Mouse (Mus musculus) forebrain, embryonic 16.5 days (tissue): ENCODE measurements around the gene Zfp423. TPM values are rescaled to one million over a fixed set of nuclear protein-coding genes. Genes with fewer than 3 reads are reported as not detected.
A peak's percentile ranks its signal among the peaks of the same experiment; 100 is the strongest.

ENCODE experiments used
- ATAC-seq: fragments of 200-750 bp; cut with Nextera tagmentation; 2 replicates; pipeline ENCODE4 v1.8.0; 2017; ENCODE audit warnings: mild to moderate bottlenecking, moderate library complexity
- H3K27ac ChIP-seq: fragments of 300-500 bp; sonication (generic); 2 replicates; pipeline ENCODE4 v1.5.1; 2014; ENCODE audit warnings: low read length, control low read depth
- H3K27me3 ChIP-seq: fragments of 300-500 bp; sonication (generic); replicated peaks from 2 replicates; pipeline ENCODE4 v1.6.1; 2014; ENCODE audit warnings: low read length; ENCODE audit not compliant: control insufficient read depth, insufficient read depth
- H3K36me3 ChIP-seq: fragments of 300-500 bp; sonication (generic); 2 replicates; pipeline ENCODE4 v1.6.1; 2014; ENCODE audit not compliant: control insufficient read depth, insufficient read depth
- H3K4me1 ChIP-seq: fragments of 300-500 bp; sonication (generic); replicated peaks from 2 replicates; pipeline ENCODE4 v1.6.1; 2014; ENCODE audit warnings: low read length; ENCODE audit not compliant: control insufficient read depth, insufficient read depth
- H3K4me2 ChIP-seq: fragments of 300-500 bp; sonication (generic); 2 replicates; pipeline ENCODE4 v1.6.1; 2014; ENCODE audit warnings: mild to moderate bottlenecking, low read length, control low read depth
- H3K4me3 ChIP-seq: fragments of 300-500 bp; sonication (generic); replicated peaks from 2 replicates; pipeline ENCODE4 v1.5.1; 2014; ENCODE audit warnings: mild to moderate bottlenecking, low read length, control low read depth
- H3K9ac ChIP-seq: fragments of 300-500 bp; sonication (generic); replicated peaks from 2 replicates; pipeline ENCODE4 v1.6.1; 2014; ENCODE audit warnings: low read depth, low read length, control low read depth
- H3K9me3 ChIP-seq: fragments of 300-500 bp; sonication (generic); 2 replicates; pipeline ENCODE4 v1.6.1; 2016; ENCODE audit warnings: low read length; ENCODE audit not compliant: control insufficient read depth
- WGBS: fragments of 180-500 bp; shearing (Covaris S2); extraction: QIAGEN DNeasy Blood & Tissue Kit; methylation state at CpG from one replicate; pipeline ENCODE4 v1.1.7; 2014; 5-methylcytosine and 5-hydroxymethylcytosine counted together
- polyA plus RNA-seq: library from polyadenylated mRNA; unstranded; fragments of >200 nt; fragmentation: Nextera tagmentation; extraction: Ambion mirVana; gene quantifications from 2 replicates; pipeline ENCODE4 v1.2.1, GENCODE M21; 2015

The Zfp423 gene
- polyA plus RNA-seq, 1 experiment from 2014 or later, result 20.6 TPM

- peaks cover 53% of the 10 kb centered on the region for H3K4me1 ChIP-seq
- H3K36me3 ChIP-seq, result no peaks in the 10 kb centered on the region
- H3K27me3 ChIP-seq, result no peaks in the 10 kb centered on the region
- H3K4me2 ChIP-seq, result no peak overlapping the region
- no peak overlapping the region for H3K27ac ChIP-seq
- no peak overlapping the region for H3K4me3 ChIP-seq
- H3K9ac ChIP-seq, result no peak overlapping the region
- no peaks in the 10 kb centered on the region for H3K9me3 ChIP-seq
- no peak for ATAC-seq
- WGBS, result 98% methylated on average over 3 of the region's 3 CpGs
Observed at GRCm38 (mm10) chr8:87670232-87670631, 289.2 kb downstream of the Zfp423 start.

GRCm38 (mm10) chr8:87668736-87669135 is 290.7 kb downstream of the Zfp423 start:
- H3K27ac ChIP-seq, result peak overlapping the region; percentile 98
- no peaks in the 10 kb centered on the region for H3K27me3 ChIP-seq
- 69% methylated on average over 2 of the region's 2 CpGs for WGBS
- H3K9ac ChIP-seq, result no peak overlapping the region
- no peak overlapping the region for H3K4me2 ChIP-seq
- no peaks in the 10 kb centered on the region for H3K36me3 ChIP-seq
- H3K4me3 ChIP-seq, result no peak overlapping the region
- H3K4me1 ChIP-seq, result peaks cover 46% of the 10 kb centered on the region
- H3K9me3 ChIP-seq, result no peaks in the 10 kb centered on the region
- ATAC-seq, result peak; percentile 5; the same call in 1 of the 2 replicates

GRCm38 (mm10) chr8:87667914-87668643 is 291.3 kb downstream of the Zfp423 start:
- ATAC-seq, result peak; percentile 86
- Histone ChIP-seq H3K4me2 (peak overlapping the region; percentile 43), H3K4me1 (peaks cover 51% of the 10 kb centered on the region), H3K27me3 (no peaks in the 10 kb centered on the region), H3K4me3 (peak overlapping the region; percentile 3; the same call in 1 of the 2 replicates), H3K9ac (peak overlapping the region; percentile 45), H3K27ac (peak overlapping the region; percentile 98), H3K9me3 (no peaks in the 10 kb centered on the region), H3K36me3 (no peaks in the 10 kb centered on the region)
- WGBS, result 40% methylated on average over 26 of the region's 26 CpGs

GRCm38 (mm10) chr8:87667297-87667696 is 292.1 kb downstream of the Zfp423 start:
- no peak for ATAC-seq
- Histone ChIP-seq H3K27ac (peak overlapping the region; percentile 98), H3K9ac (no peak overlapping the region), H3K9me3 (no peaks in the 10 kb centered on the region), H3K4me2 (no peak overlapping the region), H3K27me3 (no peaks in the 10 kb centered on the region), H3K4me1 (peaks cover 56% of the 10 kb centered on the region), H3K36me3 (no peaks in the 10 kb centered on the region), H3K4me3 (no peak overlapping the region)
- WGBS, result 51% methylated on average over 6 of the region's 6 CpGs

GRCm38 (mm10) chr8:87665337-87665736 is 294.1 kb downstream of the Zfp423 start:
- Histone ChIP-seq H3K36me3 (no peaks in the 10 kb centered on the region), H3K4me3 (no peak overlapping the region), H3K4me1 (peaks cover 59% of the 10 kb centered on the region), H3K4me2 (no peak overlapping the region), H3K9me3 (no peaks in the 10 kb centered on the region), H3K27ac (no peak overlapping the region), H3K9ac (no peak overlapping the region), H3K27me3 (no peaks in the 10 kb centered on the region)
- 83% methylated on average over 8 of the region's 8 CpGs for WGBS
- no peak for ATAC-seq

- H3K4me2 ChIP-seq, result no peak overlapping the region
- no peak overlapping the region for H3K4me3 ChIP-seq
- H3K9ac ChIP-seq, result no peak overlapping the region
- WGBS, result 91% methylated on average over 2 of the region's 2 CpGs
- no peaks in the 10 kb centered on the region for H3K36me3 ChIP-seq
- ATAC-seq, result no peak
- no peaks in the 10 kb centered on the region for H3K27me3 ChIP-seq
- H3K4me1 ChIP-seq, result peaks cover 61% of the 10 kb centered on the region
- no peaks in the 10 kb centered on the region for H3K9me3 ChIP-seq
- H3K27ac ChIP-seq, result no peak overlapping the region
Observed at GRCm38 (mm10) chr8:87664217-87664509, 295.2 kb downstream of the Zfp423 start.

- Histone ChIP-seq H3K36me3 (no peaks in the 10 kb centered on the region), H3K27ac (peak overlapping the region; percentile 69), H3K4me1 (peaks cover 56% of the 10 kb centered on the region), H3K4me3 (peak overlapping the region; percentile 33), H3K27me3 (no peaks in the 10 kb centered on the region), H3K4me2 (peak overlapping the region; percentile 58), H3K9me3 (no peaks in the 10 kb centered on the region), H3K9ac (peak overlapping the region; percentile 56)
- ATAC-seq, result peak; percentile 22
- 14% methylated on average over 18 of the region's 18 CpGs for WGBS
Observed at GRCm38 (mm10) chr8:87663349-87664216, 295.8 kb downstream of the Zfp423 start.

- peak overlapping the region; percentile 69 for H3K27ac ChIP-seq
- 6% methylated on average over 25 of the region's 25 CpGs for WGBS
- ATAC-seq, result peak; percentile 29
- H3K4me3 ChIP-seq, result peak overlapping the region; percentile 33
- H3K36me3 ChIP-seq, result no peaks in the 10 kb centered on the region
- H3K9ac ChIP-seq, result peak overlapping the region; percentile 56
- peaks cover 49% of the 10 kb centered on the region for H3K4me1 ChIP-seq
- no peaks in the 10 kb centered on the region for H3K9me3 ChIP-seq
- H3K4me2 ChIP-seq, result peak overlapping the region; percentile 58
- no peaks in the 10 kb centered on the region for H3K27me3 ChIP-seq
Observed at GRCm38 (mm10) chr8:87662811-87663341, 296.5 kb downstream of the Zfp423 start.

- Histone ChIP-seq H3K27ac (peak overlapping the region; percentile 69; the same call in 1 of the 2 replicates), H3K27me3 (no peaks in the 10 kb centered on the region), H3K36me3 (no peaks in the 10 kb centered on the region), H3K9ac (peak overlapping the region; percentile 56), H3K4me1 (peaks cover 44% of the 10 kb centered on the region), H3K4me3 (peak overlapping the region; percentile 33), H3K4me2 (peak overlapping the region; percentile 58), H3K9me3 (no peaks in the 10 kb centered on the region)
- WGBS, result 4% methylated on average over 27 of the region's 27 CpGs
- ATAC-seq, result no peak
Observed at GRCm38 (mm10) chr8:87662307-87662771, 297.1 kb downstream of the Zfp423 start.
